Mouse (Mus musculus) effector memory CD4-positive, alpha-beta T cell, adult 5 months (primary cell): ENCODE data around the gene Arhgap35. TPM values are rescaled to one million over a fixed set of nuclear protein-coding genes. Genes with fewer than 3 reads are reported as not detected.

ENCODE experiments used
- polyA plus RNA-seq: library from polyadenylated mRNA; unstranded; fragments of 100-300 nt; shearing (Covaris generic); gene quantifications from one replicate; pipeline ENCODE4 v1.2.1, GENCODE M21; 2017

Gene Arhgap35
- polyA plus RNA-seq, result 6.0 TPM

GRCm38 (mm10) chr7:16614888-16615715 is at the start of gene Arhgap35:
Gene Arhgap35, minus strand, starts transcription at chr7:16614993.

GRCm38 (mm10) chr7:16477628-16478027 is 137.2 kb downstream of the Arhgap35 start, which contains the start of gene Npas1:
Gene Npas1, minus strand, starts transcription at chr7:16477728.

GRCm38 (mm10) chr7:16452587-16453073 is 162.2 kb downstream of the Arhgap35 start, which contains the start of gene Tmem160:
Gene Tmem160, plus strand, starts transcription at chr7:16452779.

Other genes with a start within 250 kb of the Arhgap35 start
- gene Sae1, start 227.2 kb downstream of the Arhgap35 start, polyA plus RNA-seq, result 96.4 TPM
- 17.3 TPM for gene Zc3h4, start 214.1 kb downstream of the Arhgap35 start, polyA plus RNA-seq
- gene Tmem160, start 162.2 kb downstream of the Arhgap35 start, polyA plus RNA-seq, result 69.4 TPM
- not detected for gene Npas1, start 137.3 kb downstream of the Arhgap35 start, polyA plus RNA-seq
- gene Ceacam15, start 60.7 kb upstream of the Arhgap35 start, polyA plus RNA-seq, result not detected
- gene Ceacam9, start 106.9 kb upstream of the Arhgap35 start, polyA plus RNA-seq, result not detected
- gene Ap2s1, start 123.4 kb upstream of the Arhgap35 start, polyA plus RNA-seq, result 83.6 TPM
- 289 TPM for gene Slc1a5, start 166.3 kb upstream of the Arhgap35 start, polyA plus RNA-seq
- 61.7 TPM for gene Strn4, start 200.9 kb upstream of the Arhgap35 start, polyA plus RNA-seq
- gene Fkrp, start 201.7 kb upstream of the Arhgap35 start, polyA plus RNA-seq, result 19.9 TPM
- gene Prkd2, start 227.9 kb upstream of the Arhgap35 start, polyA plus RNA-seq, result 119 TPM